8 mouse cellular contexts compared by ENCODE assay signal in the genomic region with DNA sequence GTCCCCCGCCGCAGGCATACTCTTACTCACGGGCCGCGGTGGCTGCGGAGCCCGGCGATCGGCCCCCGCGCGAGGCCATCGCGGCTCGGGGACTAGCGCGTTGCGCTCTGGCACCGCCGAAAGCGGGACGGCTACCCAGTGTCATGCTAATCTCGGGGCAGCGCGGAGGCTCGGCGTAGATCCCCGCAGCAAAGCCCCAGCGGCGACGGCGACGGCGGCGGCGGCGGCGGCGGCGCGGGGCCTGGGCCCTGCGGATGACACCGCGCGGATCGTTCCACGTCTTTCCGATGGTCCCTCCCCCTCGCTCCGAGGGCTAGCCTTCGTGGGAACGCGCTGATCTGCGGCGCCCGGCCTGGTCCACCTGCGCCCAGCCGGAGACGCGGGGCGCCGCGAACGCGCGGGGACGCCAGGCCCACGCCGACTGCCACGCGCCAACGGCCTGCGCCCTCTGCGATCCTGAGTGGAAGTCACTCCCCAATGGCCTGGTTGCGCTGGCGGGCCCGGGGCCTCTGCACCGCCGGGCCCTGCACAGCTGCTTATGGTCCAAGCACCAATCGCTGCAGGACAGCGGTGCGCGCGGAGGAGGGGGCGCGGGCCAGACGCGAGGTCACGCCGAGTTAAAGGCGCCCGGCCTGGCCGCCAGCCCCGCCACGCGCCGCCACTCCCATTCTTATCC.
DNase-seq lines count a peak whose midpoint lies in the region; ATAC-seq lines count a peak whose summit lies in the region.

No protein-coding gene starts in this region.

- H3K4me3 ChIP-seq in intestine, embryonic 14.5 days (ENCODE audit: low read depth, low read length), result peak overlapping the region; percentile 65
- peak overlapping the region; percentile 77 for H3K4me3 ChIP-seq in midbrain, embryonic 10.5 days

- ATAC-seq in intestine, embryonic 14.5 days (replicated peaks; ENCODE audit: low FRiP score, low TSS enrichment, low read depth), result peak; percentile 88
- ATAC-seq in erythroid progenitor cell, adult 5-6 weeks (replicated peaks; ENCODE audit: low FRiP score, poor library complexity, severe bottlenecking), result no peak

- 0% methylated on average over 77 of the region's 97 CpGs for whole genome bisulfite sequencing in intestine, embryonic 14.5 days
- WGBS in midbrain, embryonic 10.5 days, result 0% methylated on average over 87 of the region's 97 CpGs

- peak overlapping the region; percentile 69 for H3K27ac ChIP-seq in intestine, embryonic 14.5 days (ENCODE audit: low read depth)
- H3K27ac ChIP-seq in midbrain, embryonic 10.5 days (replicated peaks), result peak overlapping the region; percentile 97

- no peaks in the 10 kb centered on the region for H3K36me3 ChIP-seq in intestine, embryonic 14.5 days (ENCODE audit: control insufficient read depth, insufficient read depth, low read length)
- peaks cover under 1% of the 10 kb centered on the region; the same call in 1 of the 2 replicates for H3K36me3 ChIP-seq in midbrain, embryonic 10.5 days

- DNase-seq in adrenal gland, postnatal 4 days (ENCODE audit: low spot score in 2 of 2), result peak; percentile 38 to 45
- peak; percentile 91 for DNase-seq in embryo, embryonic 11 days
- peak; percentile 76 for DNase-seq in gastrocnemius, postnatal 25 days
- DNase-seq in intestine, embryonic 14.5 days (ENCODE audit: low spot score), result peak; percentile 86
- DNase-seq in left cerebral cortex, postnatal 25 days (ENCODE audit: low spot score in 2 of 2), result peak; percentile 66 to 73
- peak; percentile 88 for DNase-seq in midbrain, embryonic 10.5 days (ENCODE audit: low spot score)
- peak; percentile 33 for DNase-seq in skeletal muscle tissue, adult 2 months (ENCODE audit: low read depth, low spot score)

- intact Hi-C loops in left cerebral cortex, postnatal 25 days (cut with DNase I), result loop anchor here (2.0 kb wide), 2 partner anchors 46 kb away; no protein-coding TSS in a partner anchor

- peak overlapping the region; percentile 82 for H3K4me2 ChIP-seq in intestine, embryonic 14.5 days (ENCODE audit: low read length)

- H3K4me1 ChIP-seq in intestine, embryonic 14.5 days (replicated peaks; ENCODE audit: control insufficient read depth, insufficient read depth, low read length), result peaks cover 10% of the 10 kb centered on the region
- H3K4me1 ChIP-seq in midbrain, embryonic 10.5 days, result peaks cover 45% of the 10 kb centered on the region

- peaks cover 21% of the 10 kb centered on the region for H3K27me3 ChIP-seq in intestine, embryonic 14.5 days (replicated peaks; ENCODE audit: control insufficient read depth, insufficient read depth, low read length)
- H3K27me3 ChIP-seq in midbrain, embryonic 10.5 days (ENCODE audit: low read depth, poor library complexity, severe bottlenecking), result peaks cover 8% of the 10 kb centered on the region

- H3K9me3 ChIP-seq in intestine, embryonic 14.5 days (ENCODE audit: control insufficient read depth, low read length), result no peaks in the 10 kb centered on the region
- H3K9me3 ChIP-seq in midbrain, embryonic 10.5 days (replicated peaks), result no peaks in the 10 kb centered on the region

- peak overlapping the region; percentile 83 for H3K9ac ChIP-seq in intestine, embryonic 14.5 days (ENCODE audit: low read length)

Comparison
In these comparisons a context has a peak if more than half of its experiments do, and no peak if none do; other contexts are left out.
1. DNase-seq: peak in every context shown above with its lines; median percentile 91 in embryo, embryonic 11 days; 88 in midbrain, embryonic 10.5 days; 86 in intestine, embryonic 14.5 days; 76 in gastrocnemius, postnatal 25 days; 70 in left cerebral cortex, postnatal 25 days; 42 in adrenal gland, postnatal 4 days; 33 in skeletal muscle tissue, adult 2 months.